Mouse (Mus musculus) heart, postnatal 0 days (tissue): Measurements from ENCODE around the gene Ppp4c. TPM values are rescaled to one million over a fixed set of nuclear protein-coding genes. Genes with fewer than 3 reads are reported as not detected.

ENCODE experiments used
- ATAC-seq: fragments of 200-750 bp; cut with Nextera tagmentation; 2 replicates; pipeline ENCODE4 v1.8.0; 2017; ENCODE audit warnings: low read depth, moderate number of reproducible peaks, moderate library complexity; ENCODE audit not compliant: insufficient read depth
- DNase-seq: peaks from one replicate; pipeline ENCODE4 v3.0.0-alpha.2; 2016; ENCODE audit warnings: low spot score
- H3K27ac ChIP-seq: fragments of 300-500 bp; sonication (generic); 2 replicates; pipeline ENCODE4 v1.5.1; 2014; ENCODE audit warnings: low read depth, mild to moderate bottlenecking
- H3K27me3 ChIP-seq: fragments of 300-500 bp; sonication (generic); 2 replicates; pipeline ENCODE4 v1.6.1; 2014; ENCODE audit warnings: low read length, mixed read lengths; ENCODE audit not compliant: control insufficient read depth, insufficient read depth
- H3K36me3 ChIP-seq: fragments of 300-500 bp; sonication (generic); replicated peaks from 2 replicates; pipeline ENCODE4 v1.6.1; 2014; ENCODE audit warnings: low read length, mixed read lengths; ENCODE audit not compliant: control insufficient read depth, insufficient read depth
- H3K4me1 ChIP-seq: fragments of 300-500 bp; sonication (generic); 2 replicates; pipeline ENCODE4 v1.6.1; 2014; ENCODE audit warnings: antibody characterized with exemption; ENCODE audit not compliant: control insufficient read depth, insufficient read depth
- H3K4me2 ChIP-seq: fragments of 300-500 bp; sonication (generic); 2 replicates; pipeline ENCODE4 v1.6.1; 2014; ENCODE audit warnings: low read depth, mild to moderate bottlenecking, low read length, moderate library complexity
- H3K4me3 ChIP-seq: fragments of 300-500 bp; sonication (generic); 2 replicates; pipeline ENCODE4 v1.5.1; 2014; ENCODE audit warnings: low read depth, low read length
- H3K9ac ChIP-seq: fragments of 300-500 bp; sonication (generic); replicated peaks from 2 replicates; pipeline ENCODE4 v1.6.1; 2014; ENCODE audit warnings: low read depth, low read length, mixed read lengths
- H3K9me3 ChIP-seq: fragments of 300-500 bp; sonication (generic); replicated peaks from 2 replicates; pipeline ENCODE4 v1.6.1; 2016; ENCODE audit warnings: low read length; ENCODE audit not compliant: control insufficient read depth
- CTCF ChIP-seq: IDR thresholded peaks from 2 replicates; pipeline ENCODE4 v1.5.1; 2016; ENCODE audit warnings: antibody characterized with exemption, control low read depth, low read depth
- EP300 ChIP-seq: IDR thresholded peaks from 2 replicates; pipeline ENCODE4 v1.6.1; 2016; ENCODE audit warnings: antibody characterized with exemption, low read depth
- WGBS: fragments of 180-500 bp; shearing (Covaris S2); extraction: QIAGEN DNeasy Blood & Tissue Kit; methylation state at CpG from one replicate; pipeline ENCODE4 v1.1.7; 2014; 5-methylcytosine and 5-hydroxymethylcytosine counted together
- polyA plus RNA-seq: library from polyadenylated mRNA; unstranded; fragments of >200 nt; fragmentation: Nextera tagmentation; extraction: Ambion mirVana; gene quantifications from 2 replicates; pipeline ENCODE4 v1.2.1, GENCODE M21; 2015
- total RNA-seq: library from RNA; depleted of rRNA; stranded (reverse); fragments of >200 nt; gene quantifications from 2 replicates; pipeline ENCODE4 v1.2.3, GENCODE M21; 2014; ENCODE audit warnings: low replicate concordance

Gene Ppp4c
- total and polyA plus RNA-seq, 2 experiments from 2014 or later = 77.4 to 118 TPM

DNA sequence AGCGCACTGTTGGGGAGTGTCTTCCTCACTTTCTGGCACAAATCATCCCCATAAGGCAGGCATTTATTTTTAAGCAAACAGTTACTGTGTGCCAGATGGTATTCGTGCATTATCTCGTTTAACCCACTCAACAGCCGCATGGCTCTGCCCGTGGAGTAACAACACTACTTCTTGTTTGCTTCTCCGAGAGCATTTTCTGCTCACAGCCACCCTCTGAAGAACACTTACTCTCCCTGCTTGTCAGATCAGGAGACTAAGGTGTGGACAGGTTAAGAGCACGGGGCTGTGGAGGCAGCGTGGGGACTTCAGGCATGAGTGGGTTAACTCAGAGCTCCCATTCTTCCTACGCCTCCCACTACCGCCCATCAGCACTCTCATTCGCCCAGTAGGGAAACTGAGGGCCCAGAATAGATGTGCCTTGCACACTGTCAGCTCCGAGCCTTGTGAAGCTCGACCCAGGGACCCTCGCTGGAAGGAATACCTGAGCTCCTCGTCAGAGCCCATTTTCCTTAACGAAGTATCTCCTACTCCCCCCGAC lies 29.8 kb downstream of the Ppp4c start:
- no peaks in the 10 kb centered on the region for H3K27me3 ChIP-seq
- no peak overlapping the region for H3K9ac ChIP-seq
- DNase-seq (no peak), ATAC-seq (no peak)
- 45% methylated on average over 17 of the region's 17 CpGs for WGBS
- H3K4me2 ChIP-seq = no peak overlapping the region
- TF ChIP-seq EP300 = no peak
- H3K27ac ChIP-seq = no peak overlapping the region
- H3K36me3 ChIP-seq = peaks cover 45% of the 10 kb centered on the region
- no peak overlapping the region for H3K4me3 ChIP-seq
- peaks cover 9% of the 10 kb centered on the region; the same call in 1 of the 2 replicates for H3K4me1 ChIP-seq
- no peaks in the 10 kb centered on the region for H3K9me3 ChIP-seq

DNA sequence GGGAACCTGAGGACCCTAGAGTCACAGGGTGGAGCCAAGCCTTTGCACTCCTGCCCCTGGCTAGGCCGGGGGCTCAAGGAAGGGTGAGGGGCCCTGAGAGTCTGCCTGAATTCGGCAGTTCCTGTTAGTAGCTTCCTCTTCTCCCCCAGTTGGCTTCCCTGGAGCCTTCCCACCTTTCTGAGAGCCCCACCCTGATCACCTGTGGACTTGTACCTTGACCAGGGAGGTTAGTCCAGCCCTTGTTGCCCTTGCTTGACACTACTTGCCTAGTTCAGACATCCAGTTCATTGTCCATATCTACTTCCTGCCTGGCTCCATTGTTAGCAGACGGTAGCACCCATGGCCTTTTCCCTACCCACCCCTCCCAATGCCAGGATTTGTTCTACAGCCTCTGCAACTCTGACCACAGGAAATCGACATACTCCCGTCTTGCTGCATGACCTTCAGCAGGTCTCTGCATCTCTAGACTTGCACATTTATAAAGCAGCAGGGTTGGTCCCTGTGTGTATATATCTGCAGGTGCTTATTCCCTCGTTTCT lies 30.7 kb downstream of the Ppp4c start:
- H3K4me1 ChIP-seq = peaks cover 9% of the 10 kb centered on the region; the same call in 1 of the 2 replicates
- WGBS = 58% methylated on average over 6 of the region's 6 CpGs
- H3K9me3 ChIP-seq = no peaks in the 10 kb centered on the region
- H3K4me3 ChIP-seq = no peak overlapping the region
- peak overlapping the region; percentile 94 for H3K27ac ChIP-seq
- TF ChIP-seq CTCF (no peak), EP300 (no peak)
- ATAC-seq = no peak
- H3K36me3 ChIP-seq = peaks cover 36% of the 10 kb centered on the region
- H3K9ac ChIP-seq = no peak overlapping the region
- DNase-seq = no peak
- no peaks in the 10 kb centered on the region for H3K27me3 ChIP-seq
- H3K4me2 ChIP-seq = peak overlapping the region; percentile 91; the same call in 1 of the 2 replicates

DNA sequence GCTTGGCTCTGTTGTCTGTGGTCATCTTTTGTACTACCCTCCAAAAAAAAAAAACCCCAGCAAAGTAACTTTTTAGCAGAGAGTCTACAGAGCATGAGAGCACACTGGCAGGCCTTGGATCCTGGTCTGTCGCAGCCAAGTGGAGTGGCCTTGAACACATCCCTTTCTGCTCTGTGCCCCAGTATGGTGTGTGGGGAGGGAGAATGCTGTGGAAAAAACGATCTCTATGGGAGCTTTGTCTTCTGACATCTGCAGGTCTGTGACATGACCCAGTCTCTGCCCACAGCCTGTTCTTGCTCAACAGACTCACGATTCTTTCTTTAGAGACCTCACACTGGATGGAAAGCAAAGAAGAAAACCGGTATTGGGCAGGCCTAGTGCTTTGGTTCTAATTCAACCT lies 31.3 kb downstream of the Ppp4c start:
- peak overlapping the region; percentile 87; the same call in 1 of the 2 replicates for H3K9ac ChIP-seq
- 57% methylated on average over 4 of the region's 4 CpGs for WGBS
- H3K27me3 ChIP-seq = no peaks in the 10 kb centered on the region
- peaks cover 9% of the 10 kb centered on the region; the same call in 1 of the 2 replicates for H3K4me1 ChIP-seq
- peak overlapping the region; percentile 91 for H3K4me2 ChIP-seq
- no peak for ATAC-seq
- peak overlapping the region; percentile 94 for H3K27ac ChIP-seq
- peak overlapping the region; percentile 82; the same call in 1 of the 2 replicates for H3K4me3 ChIP-seq
- peaks cover 31% of the 10 kb centered on the region for H3K36me3 ChIP-seq
- no peaks in the 10 kb centered on the region for H3K9me3 ChIP-seq
- no peak for TF ChIP-seq CTCF
- no peak for TF ChIP-seq EP300
- DNase-seq = no peak

DNA sequence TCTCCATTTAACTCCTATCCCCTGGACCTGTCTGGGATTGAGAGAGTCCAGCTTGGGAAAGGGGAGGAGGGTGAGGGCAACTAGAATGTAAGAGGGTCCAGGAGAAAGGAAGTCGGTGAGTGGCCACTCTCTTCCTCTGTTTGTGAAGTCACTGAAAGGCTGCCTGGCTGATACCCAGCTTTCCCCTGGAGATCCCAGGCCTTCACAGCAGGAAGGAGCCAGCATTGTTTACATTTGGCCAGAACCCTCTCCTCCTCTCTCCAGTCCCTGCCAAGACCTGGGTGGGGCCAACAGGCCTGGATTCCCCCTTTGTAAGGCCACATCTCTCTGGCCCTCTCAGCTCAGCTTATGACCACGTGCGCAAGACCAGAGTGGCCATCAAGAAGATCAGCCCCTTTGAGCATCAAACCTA lies 31.9 kb downstream of the Ppp4c start:
- peak overlapping the region; percentile 91 for H3K4me2 ChIP-seq
- H3K4me3 ChIP-seq = peak overlapping the region; percentile 82
- TF ChIP-seq EP300 (peak; percentile 26; the same call in 1 of the 2 replicates), CTCF (no peak)
- peaks cover 9% of the 10 kb centered on the region; the same call in 1 of the 2 replicates for H3K4me1 ChIP-seq
- no peaks in the 10 kb centered on the region for H3K27me3 ChIP-seq
- ATAC-seq (peak; percentile 74), DNase-seq (peak; percentile 87)
- peak overlapping the region; percentile 94 for H3K27ac ChIP-seq
- 21% methylated on average over 3 of the region's 3 CpGs for WGBS
- peak overlapping the region; percentile 87 for H3K9ac ChIP-seq
- peaks cover 25% of the 10 kb centered on the region for H3K36me3 ChIP-seq
- H3K9me3 ChIP-seq = no peaks in the 10 kb centered on the region

DNA sequence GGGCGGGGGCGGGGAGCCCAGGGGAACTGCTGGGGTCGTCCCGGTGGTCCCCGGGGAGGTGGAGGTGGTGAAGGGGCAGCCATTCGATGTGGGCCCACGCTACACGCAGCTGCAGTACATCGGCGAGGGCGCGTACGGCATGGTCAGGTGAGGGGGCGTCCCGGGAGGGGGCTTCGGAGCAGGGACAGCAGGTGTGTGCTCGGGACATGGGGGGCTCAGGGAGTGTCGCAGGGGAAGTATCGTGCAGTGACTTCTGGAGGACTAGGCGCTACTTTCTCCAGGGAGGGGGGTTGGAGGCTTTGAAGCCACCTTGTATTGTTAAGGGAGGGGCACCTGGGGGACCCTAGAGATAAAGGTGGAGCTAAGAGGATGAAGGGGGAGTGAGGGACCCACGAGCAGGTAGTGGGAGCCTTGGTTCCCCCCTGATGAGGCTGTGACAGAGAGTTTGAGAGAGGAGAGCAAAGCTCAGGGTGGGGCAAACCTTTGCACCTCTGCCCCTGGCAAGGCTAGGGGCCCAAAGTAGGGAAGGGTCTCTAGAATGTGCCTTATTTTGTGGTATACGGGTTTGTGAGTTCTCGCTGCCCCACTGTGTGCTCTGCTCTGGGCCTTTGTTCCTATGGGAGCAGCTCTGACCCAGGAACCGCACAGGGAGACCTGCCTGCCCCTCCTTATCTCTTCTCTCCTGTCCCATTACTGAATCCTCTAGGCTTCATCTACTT lies 32.5 kb downstream of the Ppp4c start:
- no peaks in the 10 kb centered on the region for H3K27me3 ChIP-seq
- peak overlapping the region; percentile 82 for H3K4me3 ChIP-seq
- DNase-seq = no peak
- peak; percentile 15 for ATAC-seq
- peak overlapping the region; percentile 91 for H3K4me2 ChIP-seq
- H3K36me3 ChIP-seq = peaks cover 21% of the 10 kb centered on the region
- H3K4me1 ChIP-seq = peaks cover 13% of the 10 kb centered on the region; the same call in 1 of the 2 replicates
- peak overlapping the region; percentile 94 for H3K27ac ChIP-seq
- peak overlapping the region; percentile 87 for H3K9ac ChIP-seq
- WGBS = 2% methylated on average over 22 of the region's 24 CpGs
- no peaks in the 10 kb centered on the region for H3K9me3 ChIP-seq
- TF ChIP-seq EP300 (no peak), CTCF (no peak)
